Mouse (Mus musculus): ENCODE measurements at regions not wholly inside any gene's neighbourhood (a gene's known extent, or its start where the extent isn't known, plus 50 kb on each side); places are given as distances from the start of the nearest gene placed in this dataset.

GRCm38 (mm10) chr3:66685136-66685535, 296.1 kb upstream of the Rsrc1 start:
- WGBS = 81% methylated on average over 12 of the region's 12 CpGs
- Histone ChIP-seq H3K9me3 (ENCODE audit: control insufficient read depth) (no peaks in the 10 kb centered on the region), H3K4me2 (replicated peaks; ENCODE audit: low read depth) (no peak overlapping the region), H3K36me3 (ENCODE audit: control insufficient read depth, insufficient read depth) (no peaks in the 10 kb centered on the region), H3K27ac (ENCODE audit: low read depth, low read length) (no peak overlapping the region), H3K4me1 (replicated peaks; ENCODE audit: control insufficient read depth, insufficient read depth, low read length) (no peaks in the 10 kb centered on the region), H3K9ac (ENCODE audit: low read depth, low read length) (no peak overlapping the region), H3K27me3 (replicated peaks; ENCODE audit: control insufficient read depth, insufficient read depth, low read length) (no peaks in the 10 kb centered on the region), H3K4me3 (ENCODE audit: low read depth, low read length) (no peak overlapping the region)
- no peak for ATAC-seq
- no peak for TF ChIP-seq CTCF (IDR thresholded peaks at IDR 0.05; ENCODE audit: low read depth)

DNA sequence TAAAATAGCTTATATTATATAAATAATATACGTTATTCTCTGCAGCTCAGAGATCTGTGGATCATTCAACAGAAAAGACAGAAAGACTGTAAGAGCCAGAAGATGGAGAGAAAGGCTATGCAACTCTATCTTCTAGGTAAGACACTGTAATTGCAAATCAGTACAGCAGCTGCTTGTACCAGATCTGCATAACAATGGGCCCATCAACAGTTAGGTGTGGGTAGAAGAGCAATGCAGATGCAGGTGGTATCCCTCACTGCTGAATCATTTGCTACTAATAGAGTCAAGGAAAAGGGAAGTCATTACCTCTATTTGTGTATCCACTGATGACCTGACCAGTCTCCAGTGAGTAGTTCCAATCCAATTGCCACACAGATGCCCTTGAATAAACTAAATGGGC, 294.1 kb upstream of the Rsrc1 start:
- no peaks in the 10 kb centered on the region for H3K27me3 ChIP-seq (replicated peaks; ENCODE audit: control insufficient read depth, insufficient read depth, low read length)
- WGBS = 58% methylated on average over 1 of the region's 1 CpGs
- H3K36me3 ChIP-seq (ENCODE audit: control insufficient read depth, insufficient read depth) = no peaks in the 10 kb centered on the region
- H3K27ac ChIP-seq (ENCODE audit: low read depth, low read length) = no peak overlapping the region
- TF ChIP-seq CTCF (IDR thresholded peaks at IDR 0.05; ENCODE audit: low read depth) = no peak
- H3K4me3 ChIP-seq (ENCODE audit: low read depth, low read length) = no peak overlapping the region
- no peak for ATAC-seq
- H3K4me2 ChIP-seq (replicated peaks; ENCODE audit: low read depth) = no peak overlapping the region
- H3K4me1 ChIP-seq (replicated peaks; ENCODE audit: control insufficient read depth, insufficient read depth, low read length) = no peaks in the 10 kb centered on the region
- no peaks in the 10 kb centered on the region for H3K9me3 ChIP-seq (ENCODE audit: control insufficient read depth)
- H3K9ac ChIP-seq (ENCODE audit: low read depth, low read length) = no peak overlapping the region

DNA sequence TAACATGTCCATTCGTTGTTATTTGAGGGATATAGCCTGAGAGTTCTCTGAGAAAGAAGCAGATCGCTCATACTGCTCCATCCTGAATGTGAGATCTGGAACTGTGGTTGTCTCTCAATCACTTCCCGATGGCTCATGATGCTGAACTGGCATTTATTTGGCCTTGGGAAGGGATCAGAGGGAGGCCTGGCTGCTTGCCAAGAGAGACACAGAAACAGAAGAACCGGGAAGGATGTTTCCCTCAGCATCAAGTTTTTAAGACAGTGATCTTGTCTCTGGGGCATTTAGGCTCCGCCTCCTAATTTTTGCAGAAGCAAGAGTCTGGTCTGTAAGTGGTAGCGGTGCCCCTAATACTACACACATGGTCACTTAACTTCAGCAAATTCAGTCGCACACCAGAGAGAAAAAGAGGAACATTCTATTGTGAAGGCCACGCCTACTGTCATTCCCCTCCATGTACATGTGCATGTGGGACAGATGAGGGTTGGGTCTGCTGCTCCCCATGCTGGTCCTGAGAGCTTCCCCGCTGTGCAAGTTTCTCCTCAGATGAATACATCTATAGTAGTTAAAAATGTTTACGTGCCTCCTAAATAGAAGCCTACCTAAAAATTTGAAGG, 290.2 kb upstream of the Rsrc1 start:
- no peaks in the 10 kb centered on the region for H3K27me3 ChIP-seq (replicated peaks; ENCODE audit: control insufficient read depth, insufficient read depth, low read length)
- H3K36me3 ChIP-seq (ENCODE audit: control insufficient read depth, insufficient read depth) = no peaks in the 10 kb centered on the region
- H3K9me3 ChIP-seq (ENCODE audit: control insufficient read depth) = no peaks in the 10 kb centered on the region
- no peaks in the 10 kb centered on the region for H3K4me1 ChIP-seq (replicated peaks; ENCODE audit: control insufficient read depth, insufficient read depth, low read length)
- no peak overlapping the region for H3K27ac ChIP-seq (ENCODE audit: low read depth, low read length)
- no peak overlapping the region for H3K4me3 ChIP-seq (ENCODE audit: low read depth, low read length)
- 83% methylated on average over 10 of the region's 10 CpGs for WGBS
- no peak overlapping the region for H3K9ac ChIP-seq (ENCODE audit: low read depth, low read length)
- no peak for TF ChIP-seq CTCF (IDR thresholded peaks at IDR 0.05; ENCODE audit: low read depth)
- no peak overlapping the region for H3K4me2 ChIP-seq (replicated peaks; ENCODE audit: low read depth)
- no peak for ATAC-seq

- 94% methylated on average over 2 of the region's 2 CpGs for WGBS
- no peak overlapping the region for H3K27ac ChIP-seq (ENCODE audit: low read depth, low read length)
- H3K27me3 ChIP-seq (replicated peaks; ENCODE audit: control insufficient read depth, insufficient read depth, low read length) = no peaks in the 10 kb centered on the region
- H3K36me3 ChIP-seq (ENCODE audit: control insufficient read depth, insufficient read depth) = no peaks in the 10 kb centered on the region
- H3K4me1 ChIP-seq (replicated peaks; ENCODE audit: control insufficient read depth, insufficient read depth, low read length) = no peaks in the 10 kb centered on the region
- no peak overlapping the region for H3K4me3 ChIP-seq (ENCODE audit: low read depth, low read length)
- ATAC-seq = no peak
- H3K9ac ChIP-seq (ENCODE audit: low read depth, low read length) = no peak overlapping the region
- TF ChIP-seq CTCF (IDR thresholded peaks at IDR 0.05; ENCODE audit: low read depth) = no peak
- H3K4me2 ChIP-seq (replicated peaks; ENCODE audit: low read depth) = no peak overlapping the region
- no peaks in the 10 kb centered on the region for H3K9me3 ChIP-seq (ENCODE audit: control insufficient read depth)
Observed at GRCm38 (mm10) chr3:66695125-66695524, 286.1 kb upstream of the Rsrc1 start.

DNA sequence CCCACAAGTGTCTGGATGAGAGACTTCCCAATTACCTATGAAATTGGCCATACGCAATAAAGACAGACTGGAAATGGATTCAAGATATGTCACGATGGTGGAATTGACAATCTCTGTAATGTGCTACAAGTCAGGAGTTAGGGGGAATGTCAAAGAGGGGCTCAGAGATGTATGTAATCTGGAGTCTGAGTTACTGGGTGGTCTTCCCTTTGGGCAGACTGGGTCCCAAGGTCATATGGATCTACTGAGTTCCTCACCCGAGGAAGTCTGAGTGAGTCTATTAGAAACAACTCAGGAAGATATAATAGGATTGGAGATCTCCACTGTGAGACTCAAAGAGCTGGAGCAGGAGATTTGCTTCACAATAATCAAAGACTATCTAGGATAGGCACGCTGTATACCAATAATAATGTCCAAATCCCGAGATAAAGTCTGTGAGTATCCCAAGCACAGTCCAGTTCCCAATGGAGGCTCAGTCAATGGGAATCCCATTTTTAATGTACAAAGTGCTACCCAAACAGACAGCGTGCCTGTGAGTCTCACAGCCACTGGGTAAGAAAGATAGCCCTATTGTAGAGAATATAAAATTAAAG, 285.4 kb upstream of the Rsrc1 start:
- Histone ChIP-seq H3K9me3 (ENCODE audit: control insufficient read depth) (no peaks in the 10 kb centered on the region), H3K36me3 (ENCODE audit: control insufficient read depth, insufficient read depth) (no peaks in the 10 kb centered on the region), H3K27me3 (replicated peaks; ENCODE audit: control insufficient read depth, insufficient read depth, low read length) (no peaks in the 10 kb centered on the region), H3K27ac (ENCODE audit: low read depth, low read length) (no peak overlapping the region), H3K4me2 (replicated peaks; ENCODE audit: low read depth) (no peak overlapping the region), H3K9ac (ENCODE audit: low read depth, low read length) (no peak overlapping the region), H3K4me1 (replicated peaks; ENCODE audit: control insufficient read depth, insufficient read depth, low read length) (no peaks in the 10 kb centered on the region), H3K4me3 (ENCODE audit: low read depth, low read length) (no peak overlapping the region)
- no peak for TF ChIP-seq CTCF (IDR thresholded peaks at IDR 0.05; ENCODE audit: low read depth)
- WGBS = 89% methylated on average over 6 of the region's 6 CpGs
- no peak for ATAC-seq

GRCm38 (mm10) chr3:66698083-66698482, 283.1 kb upstream of the Rsrc1 start:
- no peak for ATAC-seq
- Histone ChIP-seq H3K9me3 (ENCODE audit: control insufficient read depth) (no peaks in the 10 kb centered on the region), H3K9ac (ENCODE audit: low read depth, low read length) (no peak overlapping the region), H3K4me2 (replicated peaks; ENCODE audit: low read depth) (no peak overlapping the region), H3K27ac (ENCODE audit: low read depth, low read length) (no peak overlapping the region), H3K4me3 (ENCODE audit: low read depth, low read length) (no peak overlapping the region), H3K27me3 (replicated peaks; ENCODE audit: control insufficient read depth, insufficient read depth, low read length) (no peaks in the 10 kb centered on the region), H3K36me3 (ENCODE audit: control insufficient read depth, insufficient read depth) (no peaks in the 10 kb centered on the region), H3K4me1 (replicated peaks; ENCODE audit: control insufficient read depth, insufficient read depth, low read length) (no peaks in the 10 kb centered on the region)
- TF ChIP-seq CTCF (IDR thresholded peaks at IDR 0.05; ENCODE audit: low read depth) = no peak
- 66% methylated on average over 5 of the region's 5 CpGs for whole genome bisulfite sequencing
